Mouse (Mus musculus) kidney, adult 10 weeks (tissue): Measurements from ENCODE around the gene Mgat4b. TPM values are rescaled to one million over a fixed set of nuclear protein-coding genes. Genes with fewer than 3 reads are reported as not detected.

Experiments
- polyA plus RNA-seq: library from polyadenylated mRNA; stranded (reverse); fragments of 350-450 nt; fragmentation: Illumina TruSeq; extraction: RNeasy Lipid Tissue Mini Kit (QIAGEN cat#74804); gene quantifications from one replicate; pipeline ENCODE4 v1.2.3, GENCODE M21; 2014; ENCODE audit warnings: low read depth, low replicate concordance

Gene Mgat4b
- polyA plus RNA-seq = 3.7 TPM

GRCm38 (mm10) chr11:50210505-50211151, at the start of gene Mgat4b, which contains the start of gene Sqstm1:
TSS of gene Mgat4b (plus strand) at chr11:50210890.
TSS of gene Sqstm1 (minus strand) at chr11:50210827.

GRCm38 (mm10) chr11:50174111-50174729, 36.5 kb upstream of the Mgat4b start, which contains the start of gene Mrnip:
TSS of gene Mrnip (plus strand) at chr11:50174444.

GRCm38 (mm10) chr11:50238324-50238723, 27.6 kb downstream of the Mgat4b start, which contains the start of gene Ltc4s:
TSS of gene Ltc4s (minus strand) at chr11:50238616.

Other genes with a start within 250 kb of the Mgat4b start
- 207 TPM for gene Rnf130, start 185.5 kb upstream of the Mgat4b start, polyA plus RNA-seq
- gene Tbc1d9b, start 79.5 kb upstream of the Mgat4b start, polyA plus RNA-seq = 5.8 TPM
- 0.49 TPM for gene Mrnip, start 36.4 kb upstream of the Mgat4b start, polyA plus RNA-seq
- gene Sqstm1, start 63 bp upstream of the Mgat4b start, polyA plus RNA-seq = 323 TPM
- not detected for gene Ltc4s, start 27.7 kb downstream of the Mgat4b start, polyA plus RNA-seq
- gene Maml1, start 81.4 kb downstream of the Mgat4b start, polyA plus RNA-seq = 5.7 TPM
- gene Canx, start 114.8 kb downstream of the Mgat4b start, polyA plus RNA-seq = 736 TPM
- not detected for gene Cby3, start 143.6 kb downstream of the Mgat4b start, polyA plus RNA-seq
- 464 TPM for gene Hnrnph1, start 166.1 kb downstream of the Mgat4b start, polyA plus RNA-seq
- 59.8 TPM for gene Rufy1, start 220.2 kb downstream of the Mgat4b start, polyA plus RNA-seq